Mouse (Mus musculus): Measurements from ENCODE around the gene Fgr. TPM values are rescaled to one million over a fixed set of nuclear protein-coding genes. Genes with fewer than 3 reads are reported as not detected.
A peak's percentile ranks its signal among the peaks of the same experiment; 100 is the strongest.

Fgr gene
- polyA plus RNA-seq, 1 experiment from 2014 or later = 0.23 TPM

GRCm38 (mm10) chr4:132964064-132964463, 9.8 kb upstream of the Fgr start:
- Histone ChIP-seq H3K9ac (ENCODE audit: low read length) (no peak overlapping the region), H3K4me3 (ENCODE audit: low read depth, low read length) (no peak overlapping the region), H3K4me2 (ENCODE audit: low read length) (no peak overlapping the region), H3K27ac (ENCODE audit: low read depth, low read length) (no peak overlapping the region), H3K4me1 (ENCODE audit: control insufficient read depth, insufficient read depth, low read length) (peaks cover 13% of the 10 kb centered on the region), H3K9me3 (replicated peaks; ENCODE audit: control insufficient read depth, low read length) (no peaks in the 10 kb centered on the region), H3K36me3 (ENCODE audit: control insufficient read depth, insufficient read depth, low read length) (no peaks in the 10 kb centered on the region), H3K27me3 (replicated peaks; ENCODE audit: control insufficient read depth, insufficient read depth, low read length) (no peaks in the 10 kb centered on the region)
- WGBS = 32% methylated on average over 3 of the region's 3 CpGs
- ATAC-seq (no peak), DNase-seq (ENCODE audit: low spot score) (no peak)

DNA sequence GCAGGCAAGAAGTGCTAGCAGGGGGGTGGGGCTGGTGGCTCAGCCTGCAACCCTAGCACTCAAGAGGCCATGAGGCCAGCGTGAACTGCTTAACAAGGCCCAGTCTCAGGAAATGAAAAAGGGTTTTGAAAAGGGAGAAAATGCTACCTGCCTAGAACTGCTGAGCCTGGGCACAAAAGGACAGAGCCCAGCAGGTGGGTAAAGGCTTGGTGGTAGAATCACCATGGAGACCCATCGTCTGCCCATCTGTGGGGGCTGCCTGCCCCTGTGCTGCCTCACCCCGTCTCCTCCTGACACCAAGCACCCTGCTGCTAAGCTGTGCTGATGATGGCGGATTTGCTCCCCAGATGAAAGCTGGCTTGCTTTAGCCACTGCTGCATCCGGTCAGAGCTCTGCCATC, 9.4 kb upstream of the Fgr start:
- no peaks in the 10 kb centered on the region for H3K36me3 ChIP-seq (ENCODE audit: control insufficient read depth, insufficient read depth, low read length)
- DNase-seq (ENCODE audit: low spot score) (no peak), ATAC-seq (no peak)
- no peak overlapping the region for H3K4me2 ChIP-seq (ENCODE audit: low read length)
- no peaks in the 10 kb centered on the region for H3K9me3 ChIP-seq (replicated peaks; ENCODE audit: control insufficient read depth, low read length)
- no peaks in the 10 kb centered on the region for H3K27me3 ChIP-seq (replicated peaks; ENCODE audit: control insufficient read depth, insufficient read depth, low read length)
- H3K27ac ChIP-seq (ENCODE audit: low read depth, low read length) = peak overlapping the region; percentile 44
- peaks cover 9% of the 10 kb centered on the region for H3K4me1 ChIP-seq (ENCODE audit: control insufficient read depth, insufficient read depth, low read length)
- WGBS = 8% methylated on average over 5 of the region's 5 CpGs
- no peak overlapping the region for H3K9ac ChIP-seq (ENCODE audit: low read length)
- no peak overlapping the region for H3K4me3 ChIP-seq (ENCODE audit: low read depth, low read length)

GRCm38 (mm10) chr4:132968105-132968938, 5.6 kb upstream of the Fgr start:
- no peak overlapping the region for H3K9ac ChIP-seq (ENCODE audit: low read length)
- DNase-seq (ENCODE audit: low spot score) = peak; percentile 66
- no peak overlapping the region for H3K4me2 ChIP-seq (ENCODE audit: low read length)
- H3K27ac ChIP-seq (ENCODE audit: low read depth, low read length) = no peak overlapping the region
- H3K4me3 ChIP-seq (ENCODE audit: low read depth, low read length) = no peak overlapping the region
- H3K36me3 ChIP-seq (ENCODE audit: control insufficient read depth, insufficient read depth, low read length) = no peaks in the 10 kb centered on the region
- no peaks in the 10 kb centered on the region for H3K9me3 ChIP-seq (replicated peaks; ENCODE audit: control insufficient read depth, low read length)
- H3K4me1 ChIP-seq (ENCODE audit: control insufficient read depth, insufficient read depth, low read length) = peaks cover 5% of the 10 kb centered on the region; the same call in 1 of the 2 replicates
- WGBS = 29% methylated on average over 6 of the region's 6 CpGs
- no peaks in the 10 kb centered on the region for H3K27me3 ChIP-seq (replicated peaks; ENCODE audit: control insufficient read depth, insufficient read depth, low read length)
- no peak for ATAC-seq

DNA sequence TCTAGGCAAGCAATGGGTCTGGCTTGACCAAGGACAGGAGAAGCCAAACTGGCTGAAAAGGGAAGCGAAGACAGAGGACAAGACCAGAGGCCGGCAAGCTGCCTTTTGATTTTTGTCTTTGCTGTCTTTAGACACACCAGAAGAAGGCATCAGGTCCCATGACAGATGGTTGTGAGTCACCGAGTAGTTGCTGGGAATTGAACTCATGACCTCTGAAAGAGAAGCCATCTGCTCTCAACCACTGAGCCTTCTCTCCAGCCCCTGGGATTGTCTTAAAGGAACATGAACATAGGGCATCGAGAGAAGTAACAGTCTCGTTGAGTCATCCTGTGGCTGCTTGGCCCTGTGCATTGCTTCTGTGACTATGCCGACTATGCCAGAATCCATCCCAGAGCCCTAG, 2.3 kb upstream of the Fgr start:
- 81% methylated on average over 6 of the region's 6 CpGs for WGBS
- no peak for DNase-seq (ENCODE audit: low spot score)
- H3K27me3 ChIP-seq (replicated peaks; ENCODE audit: control insufficient read depth, insufficient read depth, low read length) = peaks cover 16% of the 10 kb centered on the region
- peaks cover 14% of the 10 kb centered on the region; the same call in 1 of the 2 replicates for H3K4me1 ChIP-seq (ENCODE audit: control insufficient read depth, insufficient read depth, low read length)
- no peak for ATAC-seq
- H3K4me3 ChIP-seq (ENCODE audit: low read depth, low read length) = no peak overlapping the region
- H3K9ac ChIP-seq (ENCODE audit: low read length) = no peak overlapping the region
- H3K36me3 ChIP-seq (ENCODE audit: control insufficient read depth, insufficient read depth, low read length) = no peaks in the 10 kb centered on the region
- H3K4me2 ChIP-seq (ENCODE audit: low read length) = no peak overlapping the region
- no peaks in the 10 kb centered on the region for H3K9me3 ChIP-seq (replicated peaks; ENCODE audit: control insufficient read depth, low read length)
- H3K27ac ChIP-seq (ENCODE audit: low read depth, low read length) = no peak overlapping the region

DNA sequence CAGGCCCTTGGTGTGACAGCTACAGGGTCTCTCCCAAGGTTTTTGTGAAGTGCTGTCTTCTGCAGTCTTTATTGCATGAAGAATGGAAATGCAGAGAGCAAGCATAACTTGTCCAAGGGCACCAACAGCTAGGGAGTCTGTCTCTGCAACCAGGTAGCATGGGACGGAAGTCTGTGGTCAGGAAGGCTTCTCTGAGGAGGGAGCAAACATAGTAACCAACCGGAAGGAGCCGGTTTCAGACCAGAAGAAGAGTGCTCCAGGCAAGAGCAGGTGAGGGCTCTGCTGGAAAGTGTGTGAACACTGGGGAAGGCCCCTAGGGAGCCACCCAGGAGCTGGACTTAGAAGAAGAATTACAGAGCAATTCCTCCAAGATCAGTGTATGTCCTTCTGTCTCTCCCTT, 1.8 kb upstream of the Fgr start:
- Histone ChIP-seq H3K4me1 (ENCODE audit: control insufficient read depth, insufficient read depth, low read length) (peaks cover 14% of the 10 kb centered on the region; the same call in 1 of the 2 replicates), H3K4me3 (ENCODE audit: low read depth, low read length) (no peak overlapping the region), H3K9ac (ENCODE audit: low read length) (no peak overlapping the region), H3K36me3 (ENCODE audit: control insufficient read depth, insufficient read depth, low read length) (no peaks in the 10 kb centered on the region), H3K4me2 (ENCODE audit: low read length) (no peak overlapping the region), H3K27me3 (replicated peaks; ENCODE audit: control insufficient read depth, insufficient read depth, low read length) (peaks cover 16% of the 10 kb centered on the region), H3K27ac (ENCODE audit: low read depth, low read length) (no peak overlapping the region), H3K9me3 (replicated peaks; ENCODE audit: control insufficient read depth, low read length) (no peaks in the 10 kb centered on the region)
- no peak for ATAC-seq
- WGBS = 73% methylated on average over 3 of the region's 3 CpGs
- no peak for DNase-seq (ENCODE audit: low spot score)

DNA sequence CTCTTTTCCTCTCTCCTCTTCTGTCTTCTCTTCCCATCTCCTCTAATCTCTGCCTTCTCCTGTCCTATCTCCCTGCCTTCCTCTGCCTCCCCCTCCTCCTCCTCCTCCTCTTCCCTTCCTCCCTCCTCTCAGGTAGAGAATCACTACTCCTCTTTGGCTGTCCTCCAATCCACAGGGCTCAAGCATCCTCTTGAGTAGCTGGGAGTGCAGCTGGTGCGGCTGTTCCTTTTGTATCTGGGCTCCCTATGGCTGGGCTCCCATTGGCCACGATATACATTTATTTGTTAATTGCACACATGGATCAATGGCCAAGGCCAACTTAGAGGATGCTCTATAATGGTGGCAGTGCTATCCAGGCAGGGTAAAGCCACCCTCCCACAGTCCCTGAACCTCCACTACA, 1.3 kb upstream of the Fgr start:
- no peak overlapping the region for H3K4me2 ChIP-seq (ENCODE audit: low read length)
- H3K9ac ChIP-seq (ENCODE audit: low read length) = no peak overlapping the region
- no peaks in the 10 kb centered on the region for H3K36me3 ChIP-seq (ENCODE audit: control insufficient read depth, insufficient read depth, low read length)
- H3K9me3 ChIP-seq (replicated peaks; ENCODE audit: control insufficient read depth, low read length) = no peaks in the 10 kb centered on the region
- WGBS = 15% methylated on average over 2 of the region's 2 CpGs
- peaks cover 14% of the 10 kb centered on the region; the same call in 1 of the 2 replicates for H3K4me1 ChIP-seq (ENCODE audit: control insufficient read depth, insufficient read depth, low read length)
- ATAC-seq (no peak), DNase-seq (ENCODE audit: low spot score) (peak; percentile 58)
- H3K27me3 ChIP-seq (replicated peaks; ENCODE audit: control insufficient read depth, insufficient read depth, low read length) = peaks cover 16% of the 10 kb centered on the region
- peak overlapping the region; percentile 33; the same call in 1 of the 2 replicates for H3K27ac ChIP-seq (ENCODE audit: low read depth, low read length)
- H3K4me3 ChIP-seq (ENCODE audit: low read depth, low read length) = no peak overlapping the region

DNA sequence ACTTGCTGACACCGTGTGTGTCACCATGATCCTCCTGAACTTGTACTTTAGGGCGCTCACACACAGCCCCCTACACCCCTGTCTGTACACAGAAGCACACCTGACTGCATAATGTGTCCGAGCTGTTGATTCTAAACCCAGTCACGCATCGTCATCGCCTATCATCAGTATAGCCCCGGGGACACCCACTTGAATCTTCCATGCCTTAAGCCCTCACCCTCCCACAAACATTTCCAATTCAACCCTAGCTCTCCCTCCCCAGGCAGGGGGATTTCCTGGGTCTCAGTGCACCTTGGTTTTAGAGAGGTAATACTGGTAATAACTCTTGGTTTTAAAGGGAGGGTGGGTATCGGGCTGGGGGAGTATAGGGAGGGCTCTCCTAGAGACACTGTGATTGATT, 709 bp upstream of the Fgr start:
- Histone ChIP-seq H3K36me3 (ENCODE audit: control insufficient read depth, insufficient read depth, low read length) (no peaks in the 10 kb centered on the region), H3K27me3 (replicated peaks; ENCODE audit: control insufficient read depth, insufficient read depth, low read length) (peaks cover 16% of the 10 kb centered on the region)
- ATAC-seq = no peak

DNA sequence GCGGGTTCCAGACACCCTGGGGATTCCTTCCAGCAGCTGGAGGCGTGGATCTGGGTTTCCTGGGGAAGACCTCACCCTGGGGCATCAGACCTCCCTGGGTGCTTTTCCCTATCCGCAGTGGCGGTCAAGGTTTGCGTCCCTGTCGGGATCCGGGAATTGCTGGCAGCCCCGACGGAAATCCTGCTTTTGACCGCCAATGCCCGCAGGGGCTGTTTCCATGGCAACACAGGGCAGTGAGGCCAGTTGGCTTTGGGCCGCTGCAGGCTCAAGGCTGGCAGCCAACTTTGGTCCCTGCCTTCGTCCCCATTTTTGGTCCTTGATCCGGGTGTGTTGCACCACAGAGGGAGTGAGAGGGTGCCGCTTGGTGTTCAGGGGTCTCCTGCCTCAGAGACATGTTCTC, 1.0 kb downstream of the Fgr start:
- no peaks in the 10 kb centered on the region for H3K9me3 ChIP-seq (replicated peaks; ENCODE audit: control insufficient read depth, low read length)
- under 1% methylated on average over 15 of the region's 15 CpGs for WGBS
- no peak overlapping the region for H3K4me3 ChIP-seq (ENCODE audit: low read depth, low read length)
- H3K4me2 ChIP-seq (ENCODE audit: low read length) = peak overlapping the region; percentile 32
- no peaks in the 10 kb centered on the region for H3K36me3 ChIP-seq (ENCODE audit: control insufficient read depth, insufficient read depth, low read length)
- H3K27me3 ChIP-seq (replicated peaks; ENCODE audit: control insufficient read depth, insufficient read depth, low read length) = peaks cover 16% of the 10 kb centered on the region
- peaks cover 12% of the 10 kb centered on the region; the same call in 1 of the 2 replicates for H3K4me1 ChIP-seq (ENCODE audit: control insufficient read depth, insufficient read depth, low read length)
- peak; percentile 69 for DNase-seq (ENCODE audit: low spot score)
- H3K27ac ChIP-seq (ENCODE audit: low read depth, low read length) = no peak overlapping the region
- ATAC-seq = no peak
- H3K9ac ChIP-seq (ENCODE audit: low read length) = no peak overlapping the region

More for the DNA sequence above, 709 bp upstream of the Fgr start:
- H3K4me1 ChIP-seq (ENCODE audit: control insufficient read depth, insufficient read depth, low read length) = peaks cover 13% of the 10 kb centered on the region; the same call in 1 of the 2 replicates
- no peak for DNase-seq (ENCODE audit: low spot score)
- no peak overlapping the region for H3K4me2 ChIP-seq (ENCODE audit: low read length)
- no peak overlapping the region for H3K4me3 ChIP-seq (ENCODE audit: low read depth, low read length)
- 37% methylated on average over 8 of the region's 8 CpGs for WGBS
- H3K27ac ChIP-seq (ENCODE audit: low read depth, low read length) = peak overlapping the region; percentile 33; the same call in 1 of the 2 replicates
- no peaks in the 10 kb centered on the region for H3K9me3 ChIP-seq (replicated peaks; ENCODE audit: control insufficient read depth, low read length)
- H3K9ac ChIP-seq (ENCODE audit: low read length) = no peak overlapping the region

DNA sequence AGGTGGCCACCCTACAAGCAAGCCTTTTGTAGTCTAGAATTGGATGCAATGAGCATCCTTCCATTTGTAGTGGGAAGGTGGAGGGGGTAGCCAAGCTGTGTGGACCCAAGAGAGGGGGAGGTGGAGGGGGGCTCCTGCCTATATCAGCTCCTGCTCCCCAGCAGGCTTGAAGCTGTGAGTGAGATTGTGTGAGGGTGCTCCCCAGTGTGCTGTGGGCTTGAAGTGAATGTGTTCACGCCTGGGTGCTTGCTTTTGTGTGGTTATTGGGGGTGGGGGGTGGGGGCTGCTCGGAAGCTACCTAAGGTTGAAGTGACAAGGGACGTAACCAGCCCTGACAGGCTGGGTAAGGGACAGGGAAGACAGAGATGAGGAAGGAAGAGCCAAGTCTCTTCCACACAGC, 1.9 kb downstream of the Fgr start:
- Histone ChIP-seq H3K4me1 (ENCODE audit: control insufficient read depth, insufficient read depth, low read length) (peaks cover 12% of the 10 kb centered on the region; the same call in 1 of the 2 replicates), H3K9ac (ENCODE audit: low read length) (no peak overlapping the region), H3K36me3 (ENCODE audit: control insufficient read depth, insufficient read depth, low read length) (no peaks in the 10 kb centered on the region), H3K4me2 (ENCODE audit: low read length) (no peak overlapping the region), H3K27me3 (replicated peaks; ENCODE audit: control insufficient read depth, insufficient read depth, low read length) (peaks cover 16% of the 10 kb centered on the region), H3K27ac (ENCODE audit: low read depth, low read length) (no peak overlapping the region), H3K9me3 (replicated peaks; ENCODE audit: control insufficient read depth, low read length) (no peaks in the 10 kb centered on the region), H3K4me3 (ENCODE audit: low read depth, low read length) (no peak overlapping the region)
- ATAC-seq (no peak), DNase-seq (ENCODE audit: low spot score) (no peak)
- 46% methylated on average over 3 of the region's 3 CpGs for WGBS
